Mouse (Mus musculus): ENCODE measurements around the gene Noxa1. TPM values are rescaled to one million over a fixed set of nuclear protein-coding genes. Genes with fewer than 3 reads are reported as not detected.

The Noxa1 gene
- polyA plus RNA-seq, 1 experiment from 2014 or later = not detected

GRCm38 (mm10) chr2:25064285-25064684 lies 30.7 kb downstream of the Noxa1 start:
- no peak overlapping the region for H3K4me3 ChIP-seq (replicated peaks; ENCODE audit: low read depth, low read length)
- ATAC-seq (ENCODE audit: low FRiP score, low TSS enrichment) = no peak
- no peaks in the 10 kb centered on the region for H3K9me3 ChIP-seq (ENCODE audit: control insufficient read depth, low read length)
- no peak overlapping the region for H3K9ac ChIP-seq (replicated peaks; ENCODE audit: low read length)
- H3K4me2 ChIP-seq (ENCODE audit: low read length) = no peak overlapping the region
- DNase-seq = no peak
- WGBS = 95% methylated on average over 1 of the region's 1 CpGs
- no peaks in the 10 kb centered on the region for H3K4me1 ChIP-seq (ENCODE audit: control insufficient read depth, insufficient read depth, low read length)
- H3K27me3 ChIP-seq (ENCODE audit: control insufficient read depth, insufficient read depth, low read length) = no peaks in the 10 kb centered on the region
- peaks cover 35% of the 10 kb centered on the region for H3K36me3 ChIP-seq (ENCODE audit: control insufficient read depth, insufficient read depth, low read length)
- no peak overlapping the region for H3K27ac ChIP-seq (replicated peaks; ENCODE audit: low read depth, low read length)

GRCm38 (mm10) chr2:25063523-25063922 lies 31.4 kb downstream of the Noxa1 start:
- no peak overlapping the region for H3K9ac ChIP-seq (replicated peaks; ENCODE audit: low read length)
- no peak overlapping the region for H3K4me2 ChIP-seq (ENCODE audit: low read length)
- H3K4me3 ChIP-seq (replicated peaks; ENCODE audit: low read depth, low read length) = no peak overlapping the region
- H3K27me3 ChIP-seq (ENCODE audit: control insufficient read depth, insufficient read depth, low read length) = no peaks in the 10 kb centered on the region
- ATAC-seq (ENCODE audit: low FRiP score, low TSS enrichment) (no peak), DNase-seq (no peak)
- no peaks in the 10 kb centered on the region for H3K9me3 ChIP-seq (ENCODE audit: control insufficient read depth, low read length)
- WGBS = 92% methylated on average over 5 of the region's 5 CpGs
- H3K36me3 ChIP-seq (ENCODE audit: control insufficient read depth, insufficient read depth, low read length) = peaks cover 43% of the 10 kb centered on the region
- H3K4me1 ChIP-seq (ENCODE audit: control insufficient read depth, insufficient read depth, low read length) = no peaks in the 10 kb centered on the region
- no peak overlapping the region for H3K27ac ChIP-seq (replicated peaks; ENCODE audit: low read depth, low read length)

- Histone ChIP-seq H3K27ac (replicated peaks; ENCODE audit: low read depth, low read length) (no peak overlapping the region), H3K4me2 (ENCODE audit: low read length) (no peak overlapping the region), H3K9ac (replicated peaks; ENCODE audit: low read length) (no peak overlapping the region), H3K4me3 (replicated peaks; ENCODE audit: low read depth, low read length) (no peak overlapping the region), H3K27me3 (ENCODE audit: control insufficient read depth, insufficient read depth, low read length) (no peaks in the 10 kb centered on the region), H3K9me3 (ENCODE audit: control insufficient read depth, low read length) (no peaks in the 10 kb centered on the region), H3K4me1 (ENCODE audit: control insufficient read depth, insufficient read depth, low read length) (peaks cover 15% of the 10 kb centered on the region), H3K36me3 (ENCODE audit: control insufficient read depth, insufficient read depth, low read length) (peaks cover 65% of the 10 kb centered on the region)
- ATAC-seq (ENCODE audit: low FRiP score, low TSS enrichment) (no peak), DNase-seq (no peak)
- 90% methylated on average over 7 of the region's 7 CpGs for WGBS
These were observed 36.0 kb downstream of the Noxa1 start for GRCm38 (mm10) chr2:25058926-25059325.

GRCm38 (mm10) chr2:25055409-25056155 lies 39.4 kb downstream of the Noxa1 start:
- no peak overlapping the region for H3K27ac ChIP-seq (replicated peaks; ENCODE audit: low read depth, low read length)
- peak overlapping the region; percentile 81 for H3K9ac ChIP-seq (replicated peaks; ENCODE audit: low read length)
- H3K4me1 ChIP-seq (ENCODE audit: control insufficient read depth, insufficient read depth, low read length) = peaks cover 15% of the 10 kb centered on the region
- no peaks in the 10 kb centered on the region for H3K9me3 ChIP-seq (ENCODE audit: control insufficient read depth, low read length)
- H3K36me3 ChIP-seq (ENCODE audit: control insufficient read depth, insufficient read depth, low read length) = peaks cover 43% of the 10 kb centered on the region
- H3K27me3 ChIP-seq (ENCODE audit: control insufficient read depth, insufficient read depth, low read length) = no peaks in the 10 kb centered on the region
- peak overlapping the region; percentile 89 for H3K4me2 ChIP-seq (ENCODE audit: low read length)
- ATAC-seq (ENCODE audit: low FRiP score, low TSS enrichment) (no peak), DNase-seq (no peak)
- WGBS = 87% methylated on average over 21 of the region's 21 CpGs
- peak overlapping the region; percentile 86 for H3K4me3 ChIP-seq (replicated peaks; ENCODE audit: low read depth, low read length)

GRCm38 (mm10) chr2:25055068-25055405 lies 39.9 kb downstream of the Noxa1 start:
- H3K27ac ChIP-seq (replicated peaks; ENCODE audit: low read depth, low read length) = no peak overlapping the region
- DNase-seq = peak; percentile 49

GRCm38 (mm10) chr2:25054221-25055067 lies 40.5 kb downstream of the Noxa1 start, which contains the start of gene Nsmf:
Nsmf (plus strand) TSS chr2:25054355.
- H3K27me3 ChIP-seq (ENCODE audit: control insufficient read depth, insufficient read depth, low read length) = no peaks in the 10 kb centered on the region
- DNase-seq = peak; percentile 91
- peak within 1 kb of the TSS; percentile 89 for H3K4me2 ChIP-seq (ENCODE audit: low read length)
- H3K9ac ChIP-seq (replicated peaks; ENCODE audit: low read length) = peak within 1 kb of the TSS; percentile 81
- 5% methylated on average over 47 of the region's 47 CpGs for WGBS
- H3K9me3 ChIP-seq (ENCODE audit: control insufficient read depth, low read length) = no peaks in the 10 kb centered on the region
- ATAC-seq (ENCODE audit: low FRiP score, low TSS enrichment) = peak; percentile 88
- H3K4me3 ChIP-seq (replicated peaks; ENCODE audit: low read depth, low read length) = peak within 1 kb of the TSS; percentile 86
- peak within 1 kb of the TSS; percentile 63 for H3K27ac ChIP-seq (replicated peaks; ENCODE audit: low read depth, low read length)
- peaks cover 15% of the 10 kb centered on the region for H3K4me1 ChIP-seq (ENCODE audit: control insufficient read depth, insufficient read depth, low read length)
- peaks cover 31% of the 10 kb centered on the region for H3K36me3 ChIP-seq (ENCODE audit: control insufficient read depth, insufficient read depth, low read length)

More at GRCm38 (mm10) chr2:25055068-25055405, 39.9 kb downstream of the Noxa1 start:
- peak; percentile 29 for ATAC-seq (ENCODE audit: low FRiP score, low TSS enrichment)
- peaks cover 37% of the 10 kb centered on the region for H3K36me3 ChIP-seq (ENCODE audit: control insufficient read depth, insufficient read depth, low read length)
- peaks cover 15% of the 10 kb centered on the region for H3K4me1 ChIP-seq (ENCODE audit: control insufficient read depth, insufficient read depth, low read length)
- H3K4me3 ChIP-seq (replicated peaks; ENCODE audit: low read depth, low read length) = peak overlapping the region; percentile 86
- 49% methylated on average over 2 of the region's 2 CpGs for WGBS
- peak overlapping the region; percentile 89 for H3K4me2 ChIP-seq (ENCODE audit: low read length)
- peak overlapping the region; percentile 81 for H3K9ac ChIP-seq (replicated peaks; ENCODE audit: low read length)
- no peaks in the 10 kb centered on the region for H3K9me3 ChIP-seq (ENCODE audit: control insufficient read depth, low read length)
- no peaks in the 10 kb centered on the region for H3K27me3 ChIP-seq (ENCODE audit: control insufficient read depth, insufficient read depth, low read length)

GRCm38 (mm10) chr2:25053101-25053500 lies 41.8 kb downstream of the Noxa1 start:
- peaks cover 15% of the 10 kb centered on the region for H3K4me1 ChIP-seq (ENCODE audit: control insufficient read depth, insufficient read depth, low read length)
- no peak overlapping the region for H3K4me3 ChIP-seq (replicated peaks; ENCODE audit: low read depth, low read length)
- H3K4me2 ChIP-seq (ENCODE audit: low read length) = no peak overlapping the region
- 85% methylated on average over 6 of the region's 6 CpGs for WGBS
- H3K9me3 ChIP-seq (ENCODE audit: control insufficient read depth, low read length) = no peaks in the 10 kb centered on the region
- peaks cover 18% of the 10 kb centered on the region for H3K36me3 ChIP-seq (ENCODE audit: control insufficient read depth, insufficient read depth, low read length)
- DNase-seq = no peak
- no peak overlapping the region for H3K9ac ChIP-seq (replicated peaks; ENCODE audit: low read length)
- H3K27ac ChIP-seq (replicated peaks; ENCODE audit: low read depth, low read length) = no peak overlapping the region
- no peaks in the 10 kb centered on the region for H3K27me3 ChIP-seq (ENCODE audit: control insufficient read depth, insufficient read depth, low read length)
- no peak for ATAC-seq (ENCODE audit: low FRiP score, low TSS enrichment)

- no peak for ATAC-seq (ENCODE audit: low FRiP score, low TSS enrichment)
- Histone ChIP-seq H3K4me1 (ENCODE audit: control insufficient read depth, insufficient read depth, low read length) (peaks cover 15% of the 10 kb centered on the region), H3K4me2 (ENCODE audit: low read length) (no peak overlapping the region), H3K27me3 (ENCODE audit: control insufficient read depth, insufficient read depth, low read length) (no peaks in the 10 kb centered on the region), H3K27ac (replicated peaks; ENCODE audit: low read depth, low read length) (no peak overlapping the region), H3K9me3 (ENCODE audit: control insufficient read depth, low read length) (no peaks in the 10 kb centered on the region), H3K9ac (replicated peaks; ENCODE audit: low read length) (no peak overlapping the region), H3K36me3 (ENCODE audit: control insufficient read depth, insufficient read depth, low read length) (0 out of 2 replicates have a peak, but pooled peaks cover 6% of the 10 kb centered on the region), H3K4me3 (replicated peaks; ENCODE audit: low read depth, low read length) (no peak overlapping the region)
- WGBS = 89% methylated on average over 8 of the region's 8 CpGs
- DNase-seq = no peak
These were observed 43.5 kb downstream of the Noxa1 start for GRCm38 (mm10) chr2:25051450-25051849.

Data from midbrain, embryonic 14.5 days (tissue).